Mouse (Mus musculus) brain, adult 2 months (tissue): ENCODE results near the gene Mindy3.
"Not testable (repeated sequence)": the region's sequence is repeated elsewhere in the genome, so short reads cannot be mapped to it uniquely, and the experiment has no call there.

Experiments
- DNase-seq: peaks from one replicate; pipeline ENCODE4 v3.0.0; 2011; ENCODE audit warnings: low read depth, low spot score

Gene Mindy3

DNA sequence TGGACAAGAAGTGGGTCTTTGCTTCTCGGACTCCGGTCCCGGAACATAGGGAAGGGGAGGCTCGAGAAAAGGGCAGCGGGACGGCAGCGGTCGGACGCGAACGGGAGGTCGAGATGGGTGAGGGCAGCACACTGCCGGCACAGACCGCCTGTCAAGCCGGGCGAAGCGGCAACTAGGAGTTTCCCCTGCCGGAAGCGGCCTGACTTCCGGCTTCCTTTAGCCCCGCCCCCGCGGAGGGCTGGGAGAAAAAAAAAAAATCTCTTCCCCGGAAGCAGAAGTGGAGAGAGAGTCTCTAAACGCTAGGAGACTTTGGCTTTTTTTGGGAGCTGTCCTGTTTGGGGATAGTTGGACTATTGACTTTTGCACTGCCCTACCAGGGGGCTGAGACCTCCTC, at the start of gene Mindy3:
TSS of gene Mindy3 (minus strand) at position 209 of the 394 bp plus-strand sequence.
- peak; percentile 91 for DNase-seq

GRCm38 (mm10) chr2:12459732-12460131, 40.5 kb upstream of the Mindy3 start:
- DNase-seq = peak; percentile 21

GRCm38 (mm10) chr2:12450108-12450507, 30.8 kb upstream of the Mindy3 start:
- DNase-seq = no peak

GRCm38 (mm10) chr2:12440120-12440519, 20.9 kb upstream of the Mindy3 start:
- DNase-seq = no peak

- DNase-seq = no peak
These were observed 20.3 kb upstream of the Mindy3 start for GRCm38 (mm10) chr2:12439543-12439942.

- DNase-seq = peak; percentile 52
These were observed 18.9 kb upstream of the Mindy3 start for GRCm38 (mm10) chr2:12438181-12438580.

- DNase-seq = no peak
These were observed 12.8 kb upstream of the Mindy3 start for GRCm38 (mm10) chr2:12432055-12432454.

DNA sequence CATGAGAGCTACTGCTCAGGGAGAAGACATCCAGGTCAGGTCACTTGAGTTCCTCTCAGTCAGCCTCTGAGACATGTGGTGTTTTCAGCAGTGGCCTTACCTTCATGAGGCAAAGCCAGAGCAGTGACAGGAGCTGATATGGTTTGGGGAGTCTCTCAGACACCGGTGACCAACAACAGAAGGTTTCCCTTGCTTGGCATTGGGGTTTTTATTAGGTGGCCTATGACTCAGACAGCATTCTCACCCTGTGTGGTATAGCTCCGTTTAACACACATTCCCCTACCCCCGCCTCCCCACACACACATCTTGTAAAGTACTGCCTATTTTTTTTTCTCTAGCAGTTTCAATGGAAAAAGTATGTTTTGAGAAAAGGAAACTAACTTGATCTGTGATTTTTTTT, 5.1 kb upstream of the Mindy3 start:
- no peak for DNase-seq

- DNase-seq = not testable (repeated sequence)
These were observed 4.2 kb upstream of the Mindy3 start for GRCm38 (mm10) chr2:12423426-12423825.

DNA sequence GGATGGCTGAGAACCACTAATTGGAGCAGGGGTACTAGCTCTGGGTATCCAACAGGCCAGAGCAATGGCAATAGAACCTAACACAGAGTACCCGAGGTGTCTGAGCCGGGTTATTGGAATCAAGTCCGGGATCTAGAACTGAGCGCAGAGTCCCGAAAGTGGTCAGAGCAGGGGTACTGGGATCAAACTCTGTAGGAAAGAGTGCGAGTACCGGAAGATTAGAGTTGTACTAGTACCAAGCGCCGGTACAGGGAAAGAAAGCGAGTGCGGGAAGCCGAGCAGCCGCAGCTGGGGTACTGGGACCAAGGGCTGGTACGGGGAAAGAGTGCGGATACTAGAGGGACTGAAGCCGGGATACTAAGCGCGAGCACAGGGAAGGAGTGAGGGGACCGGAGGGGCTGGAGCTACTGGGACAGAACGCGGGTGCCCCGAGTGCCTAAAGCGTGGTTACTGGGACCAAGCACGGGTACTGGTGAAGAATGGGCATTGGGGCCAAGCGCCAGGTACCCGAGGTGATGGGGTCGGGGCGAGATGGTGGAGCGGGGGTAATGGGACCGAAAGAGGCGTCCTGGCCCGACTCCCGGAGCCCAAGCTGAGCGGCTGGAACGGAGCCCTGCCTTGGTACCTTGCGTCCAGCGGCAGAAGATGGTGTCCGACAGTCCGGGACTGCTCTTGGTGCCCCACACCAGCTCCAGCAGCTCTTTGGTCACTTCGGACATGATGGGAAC, 572 bp downstream of the Mindy3 start:
- DNase-seq = peak; percentile 22

DNA sequence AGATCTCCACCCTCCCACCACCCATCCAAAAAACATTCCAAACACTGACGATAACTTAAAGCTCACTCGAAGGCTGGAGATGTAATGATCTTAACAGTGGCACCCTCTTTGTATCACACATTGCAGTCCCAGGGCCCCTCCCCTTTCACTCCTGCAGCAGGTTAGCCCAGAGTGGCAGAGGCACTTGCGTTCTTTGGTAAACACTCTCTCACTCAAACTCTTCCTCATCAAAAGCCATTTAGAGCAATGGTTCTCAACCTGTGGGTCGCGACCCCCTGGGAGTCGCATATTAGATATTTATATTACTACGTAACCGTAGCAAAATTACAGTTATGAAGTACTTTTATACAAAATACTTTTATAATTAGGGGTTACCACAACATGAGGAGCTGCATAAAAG, 1.1 kb downstream of the Mindy3 start:
- no peak for DNase-seq

- DNase-seq = no peak
These were observed 7.0 kb downstream of the Mindy3 start for GRCm38 (mm10) chr2:12412309-12412708.

DNA sequence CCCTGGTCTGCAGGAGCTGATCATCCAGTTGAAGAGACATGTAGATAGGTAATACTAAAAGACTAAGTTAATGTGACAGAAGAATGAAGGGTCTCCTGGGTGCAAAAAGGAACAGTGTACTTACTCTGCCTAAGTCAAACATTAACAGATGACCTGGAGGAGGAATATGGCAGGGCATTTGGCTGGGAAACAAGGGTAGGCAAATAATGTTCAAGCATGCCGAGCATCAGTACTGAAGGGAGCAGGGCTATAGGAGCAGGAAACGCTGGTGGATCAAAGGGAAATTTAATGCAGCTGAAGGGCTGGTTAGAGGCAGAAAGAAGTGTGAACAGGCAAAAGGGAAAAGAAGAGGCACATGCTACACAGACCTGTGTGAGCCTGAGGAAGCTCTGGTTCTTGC, 8.1 kb downstream of the Mindy3 start:
- no peak for DNase-seq

- no peak for DNase-seq
These were observed 12.5 kb downstream of the Mindy3 start for GRCm38 (mm10) chr2:12406737-12407136.

GRCm38 (mm10) chr2:12402469-12402868, 16.8 kb downstream of the Mindy3 start:
- DNase-seq = no peak

DNA sequence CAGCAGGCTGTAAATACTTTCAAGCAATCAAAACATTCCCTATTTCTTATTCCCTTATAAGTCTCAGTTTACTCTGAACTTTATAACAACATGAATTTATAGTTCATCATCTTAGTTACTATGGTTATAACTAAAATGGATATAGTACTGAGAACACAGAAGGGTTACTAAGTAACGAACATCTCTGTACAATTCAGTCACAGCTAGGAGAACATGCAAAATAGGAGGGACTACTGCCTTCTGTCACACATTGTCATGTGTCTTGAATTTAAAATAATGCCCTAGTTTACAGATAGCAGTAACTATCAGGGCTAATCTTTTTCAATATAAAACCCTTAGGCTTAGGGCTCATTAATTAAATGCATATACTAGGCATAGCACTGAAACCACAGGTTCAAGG, 18.1 kb downstream of the Mindy3 start:
- no peak for DNase-seq

DNA sequence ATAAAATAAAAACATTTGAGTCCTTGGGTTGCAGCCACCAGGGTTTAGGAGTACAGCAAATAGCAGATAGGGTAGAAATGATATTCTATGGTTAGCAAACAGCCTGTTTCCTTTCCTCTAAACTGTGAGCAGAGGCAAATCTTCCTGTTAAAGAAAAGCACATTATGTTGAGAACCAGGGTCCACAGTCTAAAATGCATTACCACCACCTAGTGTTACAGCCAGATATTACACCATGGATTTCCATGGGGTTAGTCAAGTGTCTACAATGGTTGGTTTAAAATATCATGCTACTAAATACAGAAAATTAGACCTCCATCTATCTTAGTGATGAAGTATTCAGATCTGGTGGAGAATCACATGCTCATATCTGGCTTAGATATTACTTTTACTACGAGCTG, 30.2 kb downstream of the Mindy3 start:
- peak; percentile 73 for DNase-seq

DNA sequence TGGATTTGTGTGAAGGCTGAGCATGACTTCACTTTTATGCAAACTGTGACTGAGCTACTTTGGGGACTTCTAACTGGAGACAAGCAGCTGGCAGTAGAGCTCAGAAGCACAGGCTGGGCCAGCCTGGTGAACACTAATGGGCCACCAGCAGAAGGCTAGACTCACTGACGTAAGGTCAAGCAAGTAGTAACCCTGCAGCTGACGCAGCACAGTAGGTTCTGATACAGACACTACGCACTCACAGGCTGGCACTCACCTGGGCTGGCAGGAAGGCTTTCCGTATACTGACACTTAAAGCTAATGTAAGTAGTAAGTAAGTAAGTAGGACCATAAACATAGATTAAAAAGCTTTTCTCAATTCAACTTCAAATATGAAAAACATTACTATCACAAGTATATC, 30.7 kb downstream of the Mindy3 start:
- DNase-seq = no peak

- DNase-seq = no peak
These were observed 34.9 kb downstream of the Mindy3 start for GRCm38 (mm10) chr2:12384389-12384788.

DNA sequence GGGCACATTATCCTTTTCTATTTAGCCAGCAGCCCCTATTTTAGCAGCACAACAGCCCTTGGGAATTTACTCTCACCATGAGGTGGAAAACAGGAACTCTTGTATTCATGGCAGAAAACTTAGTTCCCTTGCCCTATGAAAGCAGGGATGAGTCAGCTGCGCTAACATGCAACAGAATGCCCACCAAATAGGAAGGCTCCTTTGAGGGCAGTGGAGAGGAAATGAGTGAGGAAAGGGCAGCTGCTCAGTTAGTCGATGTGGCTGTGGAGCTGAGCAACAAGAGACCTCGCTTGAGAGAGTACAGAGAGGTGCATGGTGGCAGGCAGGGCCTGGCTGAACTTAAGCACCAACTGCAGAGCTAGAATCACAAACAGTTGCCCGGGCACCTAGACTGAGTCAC, 36.6 kb downstream of the Mindy3 start:
- no peak for DNase-seq

GRCm38 (mm10) chr2:12380233-12380632, 39.0 kb downstream of the Mindy3 start:
- DNase-seq = peak; percentile 16

GRCm38 (mm10) chr2:12378591-12378990, 40.7 kb downstream of the Mindy3 start:
- DNase-seq = no peak

DNA sequence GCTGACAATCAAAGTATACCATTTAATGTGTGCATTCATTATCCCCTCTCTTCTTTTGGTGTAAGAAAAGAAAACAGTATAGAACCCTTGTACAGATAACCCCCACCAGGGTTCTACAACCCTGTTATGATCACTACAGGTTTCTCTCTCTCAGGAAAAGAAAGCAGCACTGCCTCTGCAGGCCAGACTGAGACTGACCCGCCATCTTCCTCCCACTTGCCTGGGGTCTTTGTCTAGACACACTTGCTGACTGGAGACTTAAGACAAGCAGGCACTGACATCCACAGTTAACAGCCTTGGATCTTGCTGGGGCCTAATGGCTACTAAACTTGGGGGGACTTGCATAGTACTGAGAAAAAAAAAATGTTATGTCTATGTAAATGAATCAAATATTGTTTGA, 42.2 kb downstream of the Mindy3 start:
- no peak for DNase-seq

DNA sequence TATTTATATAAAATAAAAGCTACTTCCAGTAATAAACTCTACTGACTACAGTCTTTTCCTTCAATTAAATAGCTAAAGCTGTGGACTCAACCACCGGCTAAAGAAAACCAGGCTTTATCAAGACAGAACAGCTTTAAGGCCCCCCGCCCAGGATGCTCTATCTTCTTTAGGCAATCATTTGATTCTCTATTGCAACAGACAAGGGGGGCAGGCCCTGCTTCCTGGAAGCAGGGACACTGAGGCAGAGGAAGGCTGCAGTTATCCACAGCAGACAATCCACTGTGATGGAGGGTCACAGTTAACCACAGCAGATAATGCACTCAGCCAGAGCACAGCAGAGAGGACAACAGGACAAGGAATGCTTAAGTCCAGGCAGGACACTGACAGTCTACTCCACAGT, 46.4 kb downstream of the Mindy3 start:
- DNase-seq = no peak
